In the genomic region with DNA sequence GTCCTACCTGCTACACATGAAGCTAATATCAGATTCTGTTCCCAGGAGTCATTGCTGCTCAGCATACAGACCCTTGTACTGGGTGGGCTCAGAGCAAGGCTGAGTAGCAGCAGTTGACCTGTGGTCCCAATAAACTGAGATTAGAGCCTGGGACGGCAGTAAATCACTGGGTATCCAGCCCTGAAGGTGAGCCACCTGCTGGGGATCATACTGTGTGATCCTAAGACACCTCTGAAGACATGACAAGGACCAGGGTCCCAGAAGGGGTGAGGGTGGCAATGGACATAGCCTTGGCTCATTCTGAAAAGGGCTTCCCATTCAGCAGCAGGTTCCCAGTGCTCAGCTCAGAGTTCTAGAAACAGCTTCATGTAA, we compare ENCODE assay signal across 22 mouse cellular contexts. TPM values are rescaled to one million over a fixed set of nuclear protein-coding genes. Genes with fewer than 3 reads are reported as not detected.
"Had no signal": no experiment of that assay in that cellular context is flagged by ENCODE, and none has a peak within 500 bp of the region (broad histone marks: within the 10 kb centered on the region; RNA-seq: fewer than 3 reads in every experiment).

No protein-coding gene starts in this region.

- H3K9ac ChIP-seq: limb, embryonic 13.5 days; liver, embryonic 13.5 days; midbrain, embryonic 12.5 days; midbrain, embryonic 15.5 days; neural tube, embryonic 12.5 days; neural tube, embryonic 15.5 days had no signal

- DNase-seq: kidney, adult 18-20 months; kidney, adult 9 months; kidney, postnatal 14 days; layer of hippocampus, adult 9-11 months; liver, embryonic 13.5 days; lung, adult 2 months; lung, postnatal 14 days; right cerebral cortex, adult 18-20 months; right cerebral cortex, postnatal 14 days; right cerebral cortex, postnatal 4 days; spleen, adult 18-20 months; thymus, adult 18-20 months; thymus, postnatal 4 days had no signal

- H3K4me3 ChIP-seq: layer of hippocampus, adult 2 months; limb, embryonic 10.5 days; limb, embryonic 13.5 days; liver, embryonic 13.5 days; midbrain, embryonic 12.5 days; midbrain, embryonic 15.5 days; neural tube, embryonic 12.5 days; neural tube, embryonic 15.5 days had no signal

- ATAC-seq: midbrain, embryonic 15.5 days had no signal

- H3K4me1 ChIP-seq: limb, embryonic 10.5 days; limb, embryonic 13.5 days; liver, embryonic 13.5 days; midbrain, embryonic 12.5 days; midbrain, embryonic 15.5 days; neural tube, embryonic 12.5 days had no signal

- H3K27me3 ChIP-seq: limb, embryonic 13.5 days; liver, embryonic 13.5 days; midbrain, embryonic 12.5 days; midbrain, embryonic 15.5 days; neural tube, embryonic 12.5 days; neural tube, embryonic 15.5 days had no signal

- H3K4me2 ChIP-seq: limb, embryonic 13.5 days; liver, embryonic 13.5 days; midbrain, embryonic 12.5 days; midbrain, embryonic 15.5 days; neural tube, embryonic 12.5 days; neural tube, embryonic 15.5 days had no signal

- H3K9me3 ChIP-seq: limb, embryonic 10.5 days; limb, embryonic 13.5 days; liver, embryonic 13.5 days; midbrain, embryonic 12.5 days; midbrain, embryonic 15.5 days; neural tube, embryonic 12.5 days; neural tube, embryonic 15.5 days had no signal

- H3K27ac ChIP-seq: layer of hippocampus, adult 2 months; limb, embryonic 10.5 days; limb, embryonic 13.5 days; liver, embryonic 13.5 days; macrophage; midbrain, embryonic 12.5 days; midbrain, embryonic 15.5 days; neural tube, embryonic 12.5 days; neural tube, embryonic 15.5 days had no signal

RNA-seq across cellular contexts. Expression of a gene that starts 17.9 kb away (rescaled TPM):
- total RNA-seq: megakaryocyte, adult 5-6 weeks had no signal
